Mouse (Mus musculus) left cerebral cortex, adult 11 months (tissue): ENCODE results near the gene Cabin1.

Experiments used
- DNase-seq: peaks from one replicate; pipeline ENCODE4 v3.0.0; 2022; ENCODE audit warnings: low spot score

Gene Cabin1

GRCm38 (mm10) chr10:75666451-75667030 is 97.6 kb downstream of the Cabin1 start:
- DNase-seq, result no peak

GRCm38 (mm10) chr10:75664673-75665270 is 99.4 kb downstream of the Cabin1 start:
- DNase-seq, result no peak

GRCm38 (mm10) chr10:75662575-75662974 is 101.6 kb downstream of the Cabin1 start:
- DNase-seq, result no peak

GRCm38 (mm10) chr10:75661876-75662275 is 102.3 kb downstream of the Cabin1 start:
- no peak for DNase-seq

GRCm38 (mm10) chr10:75661381-75661780 is 102.8 kb downstream of the Cabin1 start:
- no peak for DNase-seq

- no peak for DNase-seq
These were observed 106.4 kb downstream of the Cabin1 start for GRCm38 (mm10) chr10:75657772-75658171.

GRCm38 (mm10) chr10:75657165-75657564 is 107.0 kb downstream of the Cabin1 start:
- DNase-seq, result no peak

GRCm38 (mm10) chr10:75654053-75654452 is 110.1 kb downstream of the Cabin1 start:
- DNase-seq, result no peak

- DNase-seq, result no peak
These were observed 112.6 kb downstream of the Cabin1 start for GRCm38 (mm10) chr10:75651381-75652068.

GRCm38 (mm10) chr10:75650306-75650902 is 113.7 kb downstream of the Cabin1 start:
- DNase-seq, result no peak

- DNase-seq, result no peak
These were observed 114.6 kb downstream of the Cabin1 start for GRCm38 (mm10) chr10:75649406-75649995.

- DNase-seq, result no peak
These were observed 115.1 kb downstream of the Cabin1 start for GRCm38 (mm10) chr10:75649001-75649400.

GRCm38 (mm10) chr10:75648091-75648490 is 116.0 kb downstream of the Cabin1 start:
- no peak for DNase-seq

- no peak for DNase-seq
These were observed 116.8 kb downstream of the Cabin1 start for GRCm38 (mm10) chr10:75647362-75647761.

- DNase-seq, result no peak
These were observed 117.7 kb downstream of the Cabin1 start for GRCm38 (mm10) chr10:75646406-75646805.

- DNase-seq, result no peak
These were observed 118.5 kb downstream of the Cabin1 start for GRCm38 (mm10) chr10:75645616-75646015.

GRCm38 (mm10) chr10:75643741-75644343 is 120.3 kb downstream of the Cabin1 start, which contains the start of gene Susd2:
Gene Susd2, minus strand, starts transcription at chr10:75644008.
- no peak for DNase-seq

GRCm38 (mm10) chr10:75642891-75643290 is 121.2 kb downstream of the Cabin1 start:
- no peak for DNase-seq

- DNase-seq, result no peak
These were observed 121.7 kb downstream of the Cabin1 start for GRCm38 (mm10) chr10:75642436-75642835.

- no peak for DNase-seq
These were observed 122.4 kb downstream of the Cabin1 start for GRCm38 (mm10) chr10:75641721-75642222.

- DNase-seq, result no peak
These were observed 126.4 kb downstream of the Cabin1 start for GRCm38 (mm10) chr10:75637711-75638110.
